In genomic region chr10:70533301-70533781, GRCm38 (mm10) we compare ENCODE assay signal across 16 mouse cellular contexts.
DNase-seq lines count a peak whose midpoint lies in the region; ATAC-seq and TF ChIP-seq lines count a peak whose summit lies in the region.
"Had no signal": no experiment of that assay in that cellular context is flagged by ENCODE, and none has a peak within 500 bp of the region (broad histone marks: within the 10 kb centered on the region; RNA-seq: fewer than 3 reads in every experiment).

No protein-coding gene starts in this region.

- TF ChIP-seq CTCF in gastrocnemius, adult 2 months (IDR thresholded peaks at IDR 0.05): no peak
- TF ChIP-seq CTCF in cortical plate, adult 2 months (IDR thresholded peaks at IDR 0.05; ENCODE audit: extremely low read depth, insufficient read depth, low read length): no peak

- no peak for TF ChIP-seq POLR2A in cortical plate, adult 2 months (IDR thresholded peaks at IDR 0.05; ENCODE audit: extremely low read depth, insufficient read depth, low read length)

- H3K27ac ChIP-seq in gastrocnemius, adult 2 months: peak overlapping the region; percentile 71
- peak overlapping the region; percentile 76 for H3K27ac ChIP-seq in cortical plate, adult 2 months (ENCODE audit: insufficient read depth, low read length)
- H3K27ac ChIP-seq: embryonic facial prominence, embryonic 13.5 days; forebrain, embryonic 13.5 days; liver, embryonic 13.5 days had no signal

- peaks cover 15% of the 10 kb centered on the region for H3K4me1 ChIP-seq in cortical plate, adult 2 months (ENCODE audit: control insufficient read depth, insufficient read depth, low read length)
- H3K4me1 ChIP-seq: embryonic facial prominence, embryonic 13.5 days; forebrain, embryonic 13.5 days; liver, embryonic 13.5 days had no signal

- no peak for ATAC-seq in megakaryocyte progenitor cell, adult 5-6 weeks (replicated peaks; ENCODE audit: poor library complexity)
- ATAC-seq: intestine, postnatal 0 days; midbrain, embryonic 16.5 days had no signal

- peak; percentile 45 for DNase-seq in gastrocnemius, adult 2 months
- DNase-seq in gastrocnemius, postnatal 4 days (ENCODE audit: low spot score in 2 of 2): no peak
- peak; percentile 41 to 44 for DNase-seq in left cerebral cortex, postnatal 36 days (ENCODE audit: low spot score in 2 of 2)
- no peak for DNase-seq in left cerebral cortex, adult 18-20 months (ENCODE audit: low spot score in 2 of 2)
- peak; percentile 42 for DNase-seq in cerebellum, adult 11 months
- DNase-seq in yolk sac, embryonic 10.5 days (ENCODE audit: low spot score): no peak
- DNase-seq: kidney, postnatal 36 days; liver, embryonic 13.5 days; lung, postnatal 4 days; thymus, adult 2 months had no signal

- H3K4me3 ChIP-seq in gastrocnemius, adult 2 months: peak overlapping the region; percentile 45
- no peak overlapping the region for H3K4me3 ChIP-seq in cortical plate, adult 2 months (ENCODE audit: insufficient read depth, low read length)
- H3K4me3 ChIP-seq: embryonic facial prominence, embryonic 13.5 days; forebrain, embryonic 13.5 days; liver, embryonic 13.5 days had no signal

- intact Hi-C loops in gastrocnemius, adult 2 months (cut with DNase I): no loop called here
- intact Hi-C loops in left cerebral cortex, postnatal 36 days (cut with DNase I): loop anchor here (5.0 kb wide), 2 partner anchors 76 to 91 kb away; partner anchors contain the start of gene Fam13c

Comparison
In these comparisons a context has a peak if more than half of its experiments do, and no peak if none do; other contexts are left out.
1. DNase-seq: peak in gastrocnemius, adult 2 months (single experiment), left cerebral cortex, postnatal 36 days (2 of 2) and cerebellum, adult 11 months (single experiment); none in gastrocnemius, postnatal 4 days (0 of 2), left cerebral cortex, adult 18-20 months (0 of 2) and yolk sac, embryonic 10.5 days (single experiment).